Mouse (Mus musculus) MEL (cell line): ENCODE results near the gene Nfx1.

Experiments
- CTCF ChIP-seq, 3 experiments: IDR thresholded peaks in 2 of 3; conservative IDR thresholded peaks in 1 of 3; 2 replicates each; pipeline ENCODE4 v1.5.1; 2011 to 2012; ENCODE audit warnings: low read length in 3 of 3, low read depth in 2 of 3, mild to moderate bottlenecking in 2 of 3, improper control_type of control experiment in 1 of 3, inconsistent platforms in 1 of 3, mixed read lengths in 1 of 3, moderate library complexity in 1 of 3; ENCODE audit not compliant: control insufficient read depth in 1 of 3, insufficient read depth in 1 of 3, poor library complexity in 1 of 3, severe bottlenecking in 1 of 3
- ELF1 ChIP-seq: IDR thresholded peaks from 2 replicates; pipeline ENCODE4 v1.6.1; 2014; ENCODE audit warnings: low read depth, mild to moderate bottlenecking, inconsistent platforms, low read length, improper control_type of control experiment, moderate library complexity
- EP300 ChIP-seq, 2 experiments: IDR thresholded peaks; 2 replicates each; pipeline ENCODE4 v1.6.1; 2011; ENCODE audit warnings: improper control_type of control experiment in 2 of 2, low read length in 2 of 2, low read depth in 1 of 2, mild to moderate bottlenecking in 1 of 2
- MXI1 ChIP-seq: IDR thresholded peaks from 2 replicates; pipeline ENCODE4 v1.6.1; 2011; ENCODE audit warnings: mild to moderate bottlenecking, low read depth, low read length, improper control_type of control experiment
- TCF12 ChIP-seq: IDR thresholded peaks from 2 replicates; pipeline ENCODE4 v1.6.1; 2014; ENCODE audit warnings: low read depth, mild to moderate bottlenecking, inconsistent platforms, low read length, improper control_type of control experiment, moderate library complexity

DNA sequence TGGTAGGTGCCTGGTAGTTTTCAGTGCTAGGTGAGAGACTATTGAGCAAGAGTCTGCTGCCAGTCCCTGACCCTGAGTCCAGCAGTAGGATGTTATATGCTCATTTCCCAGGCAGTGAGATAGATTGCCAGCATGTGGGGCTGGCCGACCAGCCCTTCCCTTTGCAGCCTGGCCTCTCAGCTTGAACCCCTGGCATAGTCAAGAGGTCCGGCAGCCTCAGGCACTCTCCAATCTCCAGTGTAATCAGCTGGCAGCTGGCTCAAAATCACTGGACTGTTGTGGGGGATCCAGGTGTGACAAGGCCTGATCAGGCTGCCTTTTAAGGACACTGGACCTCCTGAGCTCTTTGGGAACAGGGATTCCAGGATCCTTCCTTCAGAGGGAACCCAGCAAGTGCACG is 92.6 kb downstream of the Nfx1 start:
- no peak for TF ChIP-seq TCF12
- TF ChIP-seq CTCF (IDR thresholded peaks at IDR 0.05 in 2 of 3, conservative IDR thresholded peaks at IDR 0.05 in 1 of 3; ENCODE audit: control insufficient read depth in 1 of 3, insufficient read depth in 1 of 3, low read depth in 2 of 3, low read length in 3 of 3, poor library complexity in 1 of 3, severe bottlenecking in 1 of 3) = no peak
- no peak for TF ChIP-seq MXI1
- no peak for TF ChIP-seq ELF1
- no peak for TF ChIP-seq EP300 (IDR thresholded peaks at IDR 0.05; ENCODE audit: low read depth in 1 of 2, low read length in 2 of 2)
